Mouse (Mus musculus) testis, adult 2 months (tissue): ENCODE results near the gene Rbm28.

Experiments
- CTCF ChIP-seq: fragments of 200-500 bp; IDR thresholded peaks from 2 replicates; pipeline ENCODE4 v1.5.1; 2012; ENCODE audit warnings: low read depth, mild to moderate bottlenecking, inconsistent platforms, low read length, moderate library complexity; ENCODE audit not compliant: control insufficient read depth, insufficient read depth, insufficient replicate concordance
- POLR2A ChIP-seq: fragments of 200-500 bp; IDR thresholded peaks from 2 replicates; pipeline ENCODE4 v1.6.1; 2012; ENCODE audit warnings: low read depth, mild to moderate bottlenecking, inconsistent platforms, low read length, moderate library complexity; ENCODE audit not compliant: control insufficient read depth

DNA sequence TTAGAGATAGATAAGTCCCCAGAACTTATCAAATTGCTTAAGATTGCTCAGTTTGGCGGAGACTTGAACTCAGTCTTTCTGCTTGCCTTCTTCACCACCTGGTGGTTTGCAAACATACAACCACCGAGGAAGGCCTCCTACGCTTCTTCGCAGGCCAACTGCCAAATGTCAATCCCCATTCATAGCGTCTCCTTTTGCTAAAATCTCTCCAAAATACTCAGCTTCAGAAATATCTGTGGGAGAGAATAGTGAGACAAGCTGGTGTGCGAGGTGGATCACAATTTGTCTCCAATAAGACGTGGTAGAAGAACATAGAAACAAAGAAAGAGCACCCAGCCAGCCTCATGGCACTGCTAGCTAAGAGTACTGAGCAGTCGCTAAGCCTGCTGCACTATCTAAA, 15.0 kb upstream of the Rbm28 start:
- TF ChIP-seq POLR2A (no peak), CTCF (no peak)
